Mouse (Mus musculus) right cerebral cortex, postnatal 25 days (tissue): ENCODE measurements around the gene Lipe.
"Not testable (repeated sequence)": the region's sequence is repeated elsewhere in the genome, so short reads cannot be mapped to it uniquely, and the experiment has no call there.

ENCODE experiments used
- DNase-seq: peaks from one replicate; pipeline ENCODE4 v3.0.0; 2022

The Lipe gene

DNA sequence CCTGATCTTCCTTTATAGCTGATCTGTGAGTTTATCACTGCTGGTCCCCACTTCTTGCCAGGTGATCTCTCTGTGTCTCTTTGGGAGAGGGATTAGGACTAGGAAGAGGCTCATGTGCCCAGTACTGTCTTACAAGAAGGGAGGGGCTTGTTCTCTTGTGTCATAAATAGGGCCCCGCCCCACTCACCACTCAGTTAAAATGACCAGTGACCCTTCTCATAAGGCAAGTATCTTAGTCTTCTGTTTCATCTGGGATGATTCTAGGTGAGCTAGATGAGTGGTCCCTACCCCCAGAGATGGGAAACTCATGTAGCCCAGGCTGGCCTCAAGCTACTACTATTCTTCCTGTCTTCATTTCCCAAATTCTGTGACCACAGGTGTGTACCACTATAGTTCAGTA lies at the start of gene Lipe:
Gene Lipe (minus strand): TSS at position 101 of the 400 bp plus-strand sequence.
- DNase-seq, result no peak

DNA sequence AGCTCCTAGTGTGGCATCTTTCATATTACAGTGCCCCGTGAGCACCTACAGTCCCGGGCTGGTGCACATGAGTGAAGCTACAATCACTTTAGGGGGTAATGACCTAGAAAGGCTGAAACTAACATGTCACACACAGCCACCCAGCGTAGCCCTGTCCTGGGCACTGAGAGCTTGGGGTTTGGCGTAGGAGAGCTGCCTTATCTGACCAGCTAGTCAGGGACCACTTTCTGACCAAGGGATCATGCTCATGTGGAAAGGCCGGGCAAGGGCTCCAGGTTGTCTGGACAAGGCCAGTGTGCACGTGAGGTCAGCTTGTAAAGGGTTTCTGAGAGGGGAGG lies 42.3 kb upstream of the Lipe start:
- DNase-seq, result no peak

DNA sequence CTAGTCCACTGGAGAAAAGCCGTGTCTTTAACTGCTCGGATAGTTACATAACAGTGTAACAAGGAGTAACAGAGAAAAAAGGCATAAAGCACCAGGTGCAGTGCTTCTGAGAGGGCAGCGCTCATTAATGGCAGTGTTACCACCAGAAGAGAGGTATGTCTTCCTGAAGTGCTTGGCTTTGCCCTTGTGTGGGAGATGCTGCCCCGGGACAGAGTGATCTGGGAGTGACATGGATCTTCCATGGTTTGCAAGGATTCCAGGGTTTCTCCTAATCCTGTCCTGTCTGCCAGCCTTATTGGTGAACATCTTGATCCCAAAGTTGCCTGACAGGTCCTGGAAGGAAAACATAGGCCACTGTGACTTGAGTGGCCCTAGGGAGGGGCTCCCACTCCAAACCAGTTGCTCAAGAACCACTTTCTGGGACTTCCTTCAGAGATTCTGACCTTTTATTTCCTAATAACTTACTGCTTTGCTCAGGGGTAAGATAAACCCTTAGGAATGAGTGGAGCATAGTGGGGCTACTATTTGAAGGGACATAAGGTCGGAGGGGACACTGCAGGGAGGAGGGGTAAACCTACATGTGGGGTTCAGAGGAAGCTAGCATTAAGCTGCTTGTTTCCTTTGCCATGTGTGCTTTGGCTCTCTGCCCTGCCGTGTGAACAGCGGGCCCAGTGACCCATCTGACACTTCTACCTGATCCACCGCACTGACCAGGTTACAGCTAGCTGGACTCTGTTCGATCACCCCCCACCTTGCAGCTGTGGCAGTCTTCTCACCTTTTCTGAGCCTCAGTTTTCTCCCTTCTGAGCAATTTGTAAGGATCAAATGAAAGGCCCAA lies 41.7 kb upstream of the Lipe start:
- no peak for DNase-seq

DNA sequence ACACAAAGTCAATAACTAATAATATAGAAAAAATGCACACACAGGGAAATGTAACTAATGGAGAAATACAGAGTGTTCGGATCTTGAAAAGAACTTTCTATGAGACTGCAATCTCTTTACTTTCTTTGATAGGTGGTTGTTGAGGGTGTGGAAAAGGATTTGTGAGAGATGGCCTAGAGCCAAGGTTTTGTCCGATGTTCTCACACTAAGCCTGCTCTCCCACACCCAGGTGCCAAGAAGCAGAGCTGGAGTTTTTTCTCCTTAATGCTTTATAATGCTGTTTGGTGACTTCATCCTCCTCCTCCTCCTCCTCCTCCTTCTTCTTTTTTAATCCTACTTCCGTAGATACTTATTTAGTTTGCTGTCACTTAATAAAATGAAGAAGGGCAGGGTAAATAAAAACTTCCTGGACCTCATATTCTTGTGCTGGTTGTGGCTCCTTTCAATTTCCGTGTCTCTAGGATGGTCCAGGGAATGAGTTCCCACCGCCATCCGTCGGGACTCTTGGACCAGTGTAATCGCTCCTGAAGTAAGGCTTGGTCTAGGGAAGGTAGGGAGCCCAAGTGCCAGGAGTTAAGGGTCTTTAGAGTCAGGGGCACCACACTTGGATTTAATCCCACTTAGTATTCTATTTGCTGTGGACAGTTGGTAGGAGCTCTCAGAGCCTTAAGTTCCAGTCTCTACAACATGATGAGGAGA lies 40.8 kb upstream of the Lipe start:
- no peak for DNase-seq

DNA sequence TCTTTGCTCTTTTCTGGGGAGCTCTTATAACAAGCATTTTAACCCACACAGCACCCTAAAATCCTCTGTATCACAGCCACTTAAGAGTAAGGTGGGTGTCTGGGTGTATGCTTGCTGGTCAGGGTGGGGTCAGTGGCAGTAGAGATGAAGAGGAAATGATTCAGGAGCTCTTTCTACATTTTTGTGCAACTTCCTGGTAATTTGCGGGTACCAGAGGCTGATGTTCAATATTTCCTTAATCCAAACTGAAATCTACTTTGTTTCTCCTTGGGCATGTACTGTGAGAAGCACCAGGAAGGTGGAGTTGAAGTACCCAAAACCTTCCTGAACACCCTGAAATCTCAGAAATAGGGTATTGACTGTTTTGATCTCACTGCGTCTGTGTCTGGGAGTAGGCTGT lies 38.2 kb upstream of the Lipe start:
- no peak for DNase-seq

DNA sequence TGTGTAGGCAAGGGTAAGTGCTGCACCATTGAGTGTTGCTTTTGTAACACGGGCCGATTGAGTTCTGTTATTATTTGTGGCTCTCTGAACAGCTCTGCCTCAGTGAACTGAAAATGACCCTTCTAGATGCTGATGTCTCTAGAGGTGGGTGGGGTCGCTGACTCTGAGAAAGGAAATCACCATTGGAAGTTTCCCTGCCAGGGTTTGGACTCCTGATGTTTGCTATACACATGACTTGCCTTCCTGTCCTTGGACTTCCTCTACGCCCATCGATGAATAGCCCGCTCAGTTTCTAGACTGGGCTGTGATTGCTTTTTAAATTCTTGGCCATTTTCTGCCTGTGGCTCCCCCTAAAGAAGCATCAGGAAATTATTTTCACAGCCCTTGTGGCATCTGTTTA lies 37.7 kb upstream of the Lipe start:
- no peak for DNase-seq

DNA sequence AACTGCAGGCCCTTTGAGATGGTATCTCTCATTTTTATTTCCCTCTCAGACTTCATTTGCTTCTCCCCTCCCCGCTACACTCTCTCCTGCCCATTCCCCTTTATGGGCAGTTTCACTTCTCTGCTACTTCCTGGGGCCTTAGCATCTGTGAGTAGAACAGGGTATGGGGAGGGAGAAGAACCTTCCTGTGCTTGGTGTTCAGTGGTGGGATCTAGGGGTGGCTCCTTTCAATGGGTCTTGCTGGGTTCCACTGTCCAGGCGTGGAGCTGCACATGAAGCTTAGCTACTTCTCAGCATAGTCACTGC lies 37.0 kb upstream of the Lipe start:
- DNase-seq, result no peak

DNA sequence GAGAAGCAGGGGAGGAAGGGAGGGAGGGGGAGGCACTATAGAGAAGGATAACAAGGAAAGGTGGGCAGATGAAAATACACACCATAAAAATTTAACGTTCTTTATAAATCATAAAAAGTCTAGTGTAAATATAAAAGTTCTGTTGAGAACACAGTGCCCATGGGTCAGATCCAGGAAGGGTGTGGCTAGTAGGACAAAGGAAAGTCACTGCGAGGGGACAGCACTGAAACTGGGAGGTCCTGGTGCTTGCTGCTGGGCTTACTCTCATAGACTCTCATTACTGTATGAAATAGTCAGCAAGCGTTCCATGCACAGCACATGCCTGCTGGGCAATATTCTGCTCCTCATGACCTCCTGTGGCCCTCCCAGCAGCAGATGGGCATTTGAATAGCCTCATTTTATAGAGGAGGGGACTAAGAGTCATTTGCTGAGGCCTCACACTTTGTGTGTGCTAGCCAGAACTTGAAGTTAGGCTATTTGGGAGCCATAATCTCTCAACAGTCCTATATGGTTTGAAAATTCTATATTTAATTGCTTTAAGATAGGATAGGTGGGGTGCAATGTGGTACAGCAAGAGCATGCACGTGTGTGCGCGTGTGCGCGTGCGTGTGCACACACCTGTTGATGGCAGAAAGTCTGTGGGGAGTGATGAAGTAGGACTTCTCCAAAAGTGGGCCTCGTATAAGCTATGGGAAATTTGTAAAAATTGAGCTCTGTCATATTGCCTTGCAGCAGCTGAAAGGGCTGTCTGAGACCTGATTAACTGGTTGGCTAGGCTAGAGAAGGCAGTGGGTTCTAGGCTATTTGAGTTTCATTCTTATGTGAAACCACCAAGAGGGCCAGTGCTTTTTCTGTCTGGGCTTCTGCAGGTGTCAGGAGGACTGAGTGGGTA lies 36.4 kb upstream of the Lipe start:
- DNase-seq, result no peak

DNA sequence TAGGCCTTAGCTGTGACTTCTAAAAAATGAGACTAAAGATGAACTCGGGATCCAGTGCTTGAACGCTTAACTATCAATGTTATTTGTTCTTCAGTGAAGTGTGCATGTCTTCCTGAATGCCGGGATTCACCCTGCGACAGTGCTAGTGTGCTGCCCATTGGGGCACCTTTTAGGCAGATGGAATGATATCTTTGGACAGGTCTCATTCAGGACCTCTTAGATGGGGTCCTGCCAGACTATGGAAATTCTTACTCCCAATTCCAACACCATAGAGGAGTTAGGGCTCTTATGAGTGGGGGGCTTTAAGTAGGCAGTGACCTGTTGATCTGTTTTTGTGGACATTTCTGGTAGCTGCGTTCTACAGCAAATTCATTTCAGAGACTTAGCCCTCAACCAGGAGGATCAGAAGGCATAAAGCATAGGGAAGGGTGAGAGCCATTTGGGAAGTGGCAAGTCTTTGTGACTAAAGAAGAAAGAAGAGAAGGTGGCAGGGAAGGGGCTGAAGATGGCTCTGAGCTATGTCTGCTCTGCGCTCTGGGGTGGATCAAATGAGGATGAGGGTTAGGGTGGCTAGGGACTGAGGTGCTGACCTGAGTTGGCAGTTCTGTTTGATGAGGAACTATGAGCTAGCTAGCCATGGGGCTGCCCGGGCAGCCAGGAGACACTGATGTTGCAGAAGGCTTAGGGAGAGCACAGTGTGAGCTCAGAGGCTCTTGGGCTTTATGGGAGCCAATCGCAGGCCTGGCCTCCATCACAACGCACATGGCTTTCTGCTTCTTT lies 35.5 kb upstream of the Lipe start:
- DNase-seq, result no peak

DNA sequence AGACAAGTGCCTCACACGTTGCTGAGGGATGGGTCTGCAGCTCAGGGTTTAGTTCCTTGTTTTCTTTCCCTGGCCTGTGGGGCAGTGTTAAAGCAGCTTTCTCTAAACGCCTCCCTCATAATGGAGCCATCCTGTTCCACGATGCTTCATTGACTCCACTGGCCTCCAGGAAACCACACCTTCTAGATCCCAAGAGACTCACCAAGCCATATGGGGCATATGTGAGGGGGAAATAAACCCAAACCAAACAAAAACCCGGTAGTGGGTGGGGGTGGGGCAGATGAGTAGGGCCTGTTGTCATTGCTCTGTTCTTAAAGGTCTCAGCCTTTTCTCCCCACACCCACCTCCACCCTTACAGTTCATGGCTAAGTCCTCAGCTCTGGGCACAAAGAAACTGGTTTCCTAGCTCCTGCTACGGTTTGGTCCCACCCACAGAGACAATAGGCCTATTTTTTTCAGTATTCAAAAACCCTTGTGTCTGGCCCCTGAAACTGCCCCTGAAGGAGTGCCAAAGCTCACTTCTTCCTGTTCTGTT lies 34.6 kb upstream of the Lipe start:
- no peak for DNase-seq

DNA sequence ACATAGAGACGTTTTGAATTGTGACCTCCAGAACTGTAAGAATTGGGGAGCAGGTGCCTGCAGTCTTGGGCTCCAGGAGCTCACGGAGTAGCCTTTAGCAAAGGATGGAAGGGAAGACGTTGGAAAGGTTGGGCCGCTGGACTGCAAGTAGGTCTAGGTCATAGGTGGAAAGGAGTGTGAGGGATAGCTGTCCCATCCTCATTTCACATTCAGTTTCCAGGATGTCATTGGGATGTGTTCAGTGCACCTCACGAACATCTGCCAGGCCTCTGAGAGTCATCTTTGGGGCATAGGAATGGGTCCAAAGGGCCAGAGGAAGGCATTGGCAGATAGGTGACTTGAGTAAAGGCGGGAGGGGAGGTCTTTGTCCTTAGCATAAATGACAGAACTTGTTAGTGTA lies 33.9 kb upstream of the Lipe start:
- no peak for DNase-seq

DNA sequence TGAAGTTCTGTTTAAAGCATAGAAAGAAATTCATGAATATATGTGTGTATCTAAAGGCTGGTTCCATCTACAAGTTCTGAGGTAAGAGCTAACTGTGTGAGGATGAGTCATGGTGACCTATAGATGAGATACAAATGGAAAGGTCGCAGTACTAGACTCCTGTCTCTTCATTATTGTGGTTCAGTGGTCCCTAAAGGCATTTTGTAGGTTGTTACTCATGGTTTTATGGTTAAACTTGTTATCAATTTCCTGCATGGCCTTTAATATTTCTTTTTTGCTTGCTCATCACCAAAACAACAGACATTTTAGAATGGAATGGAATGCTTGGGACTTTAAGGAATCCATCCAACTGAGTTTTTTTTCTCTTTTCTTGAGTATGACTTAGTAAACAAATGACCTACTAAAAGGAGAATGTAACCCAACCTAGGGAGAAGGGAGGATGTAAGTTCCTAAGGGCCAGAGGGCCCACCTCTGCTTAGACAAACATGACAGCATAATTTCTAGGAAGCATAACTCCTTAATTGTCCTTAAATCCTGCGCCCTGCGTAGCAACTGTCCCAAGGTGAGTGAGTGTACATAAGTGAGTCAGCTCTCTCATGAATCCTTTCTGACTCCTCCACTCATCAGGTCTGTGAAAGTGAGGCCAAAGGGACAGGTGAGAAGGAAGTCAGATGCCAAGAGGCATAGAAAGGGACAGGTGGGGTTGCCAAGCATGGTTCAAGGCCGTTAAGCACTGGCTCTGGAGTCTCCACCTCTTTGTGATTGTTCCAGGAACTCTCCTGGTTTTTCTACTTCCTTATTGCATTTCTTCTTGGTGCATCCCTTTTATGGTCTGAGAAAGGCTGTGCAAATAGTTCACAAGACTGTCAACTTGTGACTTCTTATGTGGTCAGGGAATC lies 31.6 kb upstream of the Lipe start:
- no peak for DNase-seq

DNA sequence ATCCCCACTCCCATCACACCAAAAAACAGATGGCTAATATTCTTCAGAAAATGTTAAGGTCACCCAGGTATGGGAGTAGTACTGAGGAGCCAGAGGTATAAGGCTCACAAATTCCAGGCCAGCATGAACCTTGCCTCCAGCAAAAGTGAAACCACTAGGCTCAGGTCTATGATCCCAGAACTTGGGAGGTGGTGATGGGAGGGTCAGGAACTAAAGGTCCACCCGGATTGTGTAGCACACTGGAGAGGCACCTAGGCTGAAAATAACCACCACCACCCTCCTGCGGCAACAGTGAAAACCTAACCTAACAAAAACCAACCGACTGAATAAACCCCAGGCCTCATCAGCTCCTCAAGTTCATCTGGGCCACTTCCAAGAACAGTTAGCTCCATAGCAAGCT lies 29.8 kb upstream of the Lipe start:
- DNase-seq, result no peak

DNA sequence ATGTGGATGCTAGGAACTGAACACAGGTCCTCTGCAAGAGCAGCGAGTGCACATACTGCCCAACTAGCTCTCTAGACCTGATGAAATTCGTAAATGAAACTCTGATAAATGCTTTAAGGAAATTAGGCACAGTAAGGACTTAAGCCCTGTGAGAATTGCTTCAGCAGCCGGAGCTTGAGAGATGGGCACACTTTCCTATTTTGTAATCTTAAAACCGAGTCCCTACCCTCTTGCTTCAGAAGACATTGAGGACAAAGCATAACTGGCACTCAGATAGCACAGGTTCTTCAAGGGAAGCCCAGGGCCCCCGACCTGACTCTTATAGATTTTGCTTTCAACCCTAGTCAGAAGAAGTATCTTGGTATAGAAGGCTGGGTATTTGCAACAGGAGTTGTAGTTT lies 28.6 kb upstream of the Lipe start:
- no peak for DNase-seq

DNA sequence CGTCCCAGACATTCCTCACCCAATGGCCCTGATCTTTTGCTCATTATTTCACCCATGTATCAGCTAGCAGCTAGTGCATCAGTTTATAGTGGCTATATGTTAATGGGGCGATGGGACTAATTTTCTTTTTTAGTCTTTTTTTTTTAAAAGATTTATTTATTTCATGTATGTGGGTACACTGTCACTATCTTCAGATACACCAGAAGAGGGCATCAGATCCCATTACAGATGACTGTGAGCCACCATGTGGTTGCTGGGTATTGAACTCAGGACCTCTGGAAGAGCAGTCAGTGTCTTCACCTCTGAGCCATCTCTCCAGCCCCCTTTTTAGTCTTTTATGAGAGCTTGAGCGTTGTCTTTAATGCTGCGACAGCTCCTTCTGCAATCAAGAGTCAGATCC lies 27.9 kb upstream of the Lipe start:
- DNase-seq, result not testable (repeated sequence)

DNA sequence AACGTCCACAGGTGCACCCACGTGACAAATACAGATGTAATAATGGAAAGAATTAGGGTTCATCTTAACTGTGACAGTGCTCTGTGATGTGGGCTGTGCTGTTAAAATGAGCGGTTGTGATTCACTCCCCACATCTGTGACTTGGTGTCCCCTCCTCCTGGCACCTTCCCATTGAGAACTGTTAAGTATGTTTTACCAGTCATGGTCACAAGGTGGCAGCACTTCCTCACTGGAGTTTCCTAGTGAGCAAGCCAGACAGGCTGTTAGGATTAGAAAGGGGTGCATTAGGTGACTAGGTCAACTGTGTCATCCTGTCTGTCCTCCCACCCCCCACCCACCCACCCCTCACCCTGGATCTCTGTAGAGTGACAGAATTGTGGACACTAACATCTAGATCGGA lies 25.9 kb upstream of the Lipe start:
- DNase-seq, result peak; percentile 63

DNA sequence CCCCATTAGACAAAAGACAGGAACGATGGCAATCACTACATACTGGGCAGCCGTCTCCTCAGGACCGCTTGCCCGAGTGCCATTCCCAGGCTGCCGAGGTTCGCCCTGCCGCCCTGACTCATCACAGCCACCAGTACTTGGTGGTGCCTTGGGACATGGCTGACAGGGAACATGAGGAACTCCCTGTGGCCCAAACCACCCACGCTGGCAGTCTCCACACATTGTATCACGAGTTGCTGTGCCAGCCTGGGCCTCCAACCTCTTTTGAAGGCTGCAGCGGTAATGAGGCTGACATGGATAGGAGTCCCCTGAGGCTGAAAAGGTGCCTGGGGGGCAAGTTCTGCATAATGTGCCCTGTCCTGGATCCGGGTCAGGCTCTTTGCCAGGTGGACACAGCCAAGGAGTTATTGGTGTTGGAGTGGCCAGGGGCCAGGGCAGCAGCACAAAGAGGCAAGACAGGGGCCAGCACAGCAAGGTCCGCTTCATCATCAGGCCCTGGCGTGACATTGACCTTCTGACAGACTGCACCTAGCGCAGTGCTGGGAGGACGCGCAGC lies 23.9 kb upstream of the Lipe start:
- no peak for DNase-seq

DNA sequence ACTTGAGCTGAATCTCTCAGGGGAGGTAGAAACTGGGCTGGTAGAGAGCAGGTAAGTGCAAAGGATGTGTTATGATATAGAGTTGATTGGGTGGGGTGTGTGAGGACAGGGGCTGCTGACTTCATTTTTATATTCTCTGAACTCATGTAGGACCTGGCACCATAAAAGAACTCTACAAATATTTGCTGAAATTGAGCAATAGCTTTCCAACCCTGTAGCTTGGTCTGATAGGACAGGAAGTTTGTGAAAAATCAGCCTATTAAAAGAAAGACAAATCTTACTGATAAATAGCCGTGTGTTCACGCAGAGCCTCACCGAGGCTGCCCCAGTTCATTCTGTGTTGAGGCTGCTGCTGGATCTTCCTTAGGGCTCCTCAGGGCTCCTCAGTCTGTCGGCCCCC lies 21.4 kb upstream of the Lipe start:
- DNase-seq, result no peak

DNA sequence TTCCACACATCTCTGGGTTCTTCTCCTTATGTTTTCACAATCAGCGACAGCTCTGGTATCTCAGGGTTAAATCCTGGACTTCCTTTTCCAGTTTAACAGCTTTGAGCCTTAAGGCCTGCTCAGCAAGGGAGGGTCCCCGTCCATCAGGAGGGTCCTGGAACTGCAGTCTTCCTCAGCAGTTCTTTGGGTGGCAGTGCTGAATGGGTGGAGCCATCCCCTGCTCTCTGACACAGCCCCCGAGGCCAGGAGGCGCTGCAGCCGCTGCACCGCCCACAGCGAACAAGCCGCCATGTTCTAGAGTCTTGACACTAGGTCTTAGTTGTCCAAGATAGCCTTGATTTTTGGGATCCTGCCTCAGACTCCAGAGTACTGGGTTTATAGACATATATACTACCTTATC lies 21.0 kb upstream of the Lipe start:
- DNase-seq, result no peak

DNA sequence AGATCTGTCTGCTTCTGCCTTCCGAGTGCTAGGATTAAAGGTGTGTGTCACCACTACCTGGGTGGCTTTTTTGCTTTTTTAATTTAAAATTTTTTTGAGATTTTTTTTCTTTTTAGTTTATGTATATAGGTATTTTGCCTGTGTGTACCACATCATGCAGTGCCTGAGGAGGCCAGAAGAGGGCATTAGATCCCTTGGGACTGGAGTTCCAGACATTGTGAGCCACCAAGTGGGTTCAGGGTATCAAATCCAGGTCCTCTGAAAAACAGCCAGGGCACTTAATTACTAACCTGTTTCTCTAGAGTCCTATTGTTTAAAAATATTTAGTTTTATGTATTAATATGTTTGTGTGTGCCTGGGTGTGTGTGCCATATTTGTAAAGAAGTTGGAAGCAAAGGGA lies 19.1 kb upstream of the Lipe start:
- DNase-seq, result no peak

DNA sequence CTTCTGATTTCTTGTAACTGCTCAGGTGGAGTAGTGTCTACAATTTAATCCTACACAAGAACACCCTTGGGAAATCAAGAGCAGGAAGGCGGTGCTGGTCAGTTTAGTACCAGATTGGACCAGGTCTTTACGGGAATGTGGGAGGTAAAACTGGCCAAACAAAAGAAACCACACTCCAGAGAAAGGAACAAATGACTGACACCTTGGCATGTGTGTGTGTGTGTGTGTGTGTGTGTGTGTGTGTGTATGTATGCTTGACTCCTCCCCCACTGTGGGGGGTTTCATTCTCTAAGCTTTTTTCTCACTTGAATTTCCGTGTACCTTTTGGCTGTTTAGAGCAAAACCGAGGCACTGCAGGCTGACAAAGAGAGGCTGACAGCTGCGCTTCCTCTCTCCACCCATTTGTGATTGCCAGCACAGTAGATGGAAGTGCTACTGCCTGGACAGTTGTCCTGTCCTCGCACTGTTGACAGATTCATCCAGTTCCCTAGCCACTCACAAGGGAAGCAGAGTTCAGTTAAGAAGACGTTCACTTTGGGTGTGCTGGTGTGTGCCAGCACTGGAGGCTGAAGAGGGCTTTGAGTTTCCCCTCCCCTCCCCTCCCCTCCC lies 14.4 kb upstream of the Lipe start, which contains the start of gene Cxcl17:
Gene Cxcl17 (minus strand): TSS at position 54 of the 609 bp plus-strand sequence.
- no peak for DNase-seq
